Mouse (Mus musculus) heart, adult 2 months (tissue): ENCODE data around the gene Sympk.

Source experiments
- CTCF ChIP-seq: fragments of 200-600 bp; IDR thresholded peaks from 2 replicates; pipeline ENCODE4 v1.8.1; 2022; ENCODE audit warnings: antibody characterized with exemption, mild to moderate bottlenecking, moderate library complexity
- POLR2A ChIP-seq: fragments of 200-500 bp; IDR thresholded peaks from 2 replicates; pipeline ENCODE4 v1.6.1; 2011; ENCODE audit warnings: mild to moderate bottlenecking, low read depth, low read length, control low read depth; ENCODE audit not compliant: insufficient read depth

- TF ChIP-seq CTCF: no peak
- no peak for TF ChIP-seq POLR2A
Measured at GRCm38 (mm10) chr7:18988780-18989179, 35.4 kb upstream of the Sympk start.
